Comparison of ENCODE assay signal across 20 mouse cellular contexts in the genomic region with DNA sequence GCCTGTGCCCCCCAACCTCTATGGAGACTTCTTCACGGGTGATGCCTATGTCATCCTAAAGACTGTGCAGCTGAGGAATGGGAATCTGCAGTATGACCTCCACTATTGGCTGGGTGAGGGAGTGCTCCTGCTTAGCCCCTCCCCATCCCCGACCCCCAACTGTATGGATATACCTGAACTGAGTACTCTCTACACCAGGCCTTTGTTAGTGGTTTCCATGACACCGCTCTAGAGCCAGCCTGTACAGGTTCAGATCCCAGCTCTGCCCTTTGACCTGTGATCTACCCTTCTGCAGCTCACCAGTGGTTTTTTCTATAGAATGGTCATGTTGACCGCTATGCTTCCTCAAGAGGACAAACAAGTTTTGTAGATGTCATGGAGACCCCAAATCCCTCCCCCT. TPM values are rescaled to one million over a fixed set of nuclear protein-coding genes. Genes with fewer than 3 reads are reported as not detected.
A peak's percentile ranks its signal among the peaks of the same experiment; 100 is the strongest.
DNase-seq lines count a peak whose midpoint lies in the region; ATAC-seq and TF ChIP-seq lines count a peak whose summit lies in the region.
"Had no signal": no experiment of that assay in that cellular context is flagged by ENCODE, and none has a peak within 500 bp of the region (broad histone marks: within the 10 kb centered on the region; RNA-seq: fewer than 3 reads in every experiment).

No protein-coding gene starts in this region.

- peaks cover 8% of the 10 kb centered on the region for H3K4me1 ChIP-seq in intestine, embryonic 15.5 days (replicated peaks)
- peaks cover 6% of the 10 kb centered on the region; the same call in 1 of the 2 replicates for H3K4me1 ChIP-seq in intestine, postnatal 0 days (replicated peaks; ENCODE audit: control insufficient read depth, insufficient read depth, low read length)
- peaks cover 26% of the 10 kb centered on the region for H3K4me1 ChIP-seq in liver, embryonic 12.5 days

- no peaks in the 10 kb centered on the region for H3K9me3 ChIP-seq in intestine, embryonic 15.5 days
- no peaks in the 10 kb centered on the region for H3K9me3 ChIP-seq in intestine, postnatal 0 days (ENCODE audit: control insufficient read depth)
- no peaks in the 10 kb centered on the region for H3K9me3 ChIP-seq in liver, embryonic 12.5 days (replicated peaks)
- H3K9me3 ChIP-seq: embryonic facial prominence, embryonic 15.5 days; forebrain, embryonic 15.5 days; hindbrain, embryonic 15.5 days; limb, embryonic 13.5 days; midbrain, embryonic 12.5 days had no signal

- WGBS in intestine, embryonic 15.5 days: 84% methylated on average over 4 of the region's 4 CpGs
- 79% methylated on average over 4 of the region's 4 CpGs for WGBS in intestine, postnatal 0 days
- 79% methylated on average over 4 of the region's 4 CpGs for WGBS in liver, embryonic 12.5 days (ENCODE audit: insufficient replicate concordance)

- no peaks in the 10 kb centered on the region for H3K36me3 ChIP-seq in intestine, embryonic 15.5 days
- H3K36me3 ChIP-seq in intestine, postnatal 0 days (ENCODE audit: control insufficient read depth, insufficient read depth): peaks cover 22% of the 10 kb centered on the region; the same call in 1 of the 2 replicates
- no peaks in the 10 kb centered on the region for H3K36me3 ChIP-seq in liver, embryonic 12.5 days
- H3K36me3 ChIP-seq: forebrain, embryonic 15.5 days; hindbrain, embryonic 15.5 days; midbrain, embryonic 12.5 days had no signal

- DNase-seq in liver (no peak), R1 (ENCODE audit: low read depth, low spot score) (peak; percentile 45), ZHBTc4 (ENCODE audit: low read depth, low spot score) (peak; percentile 16)
- DNase-seq in spleen, postnatal 10 days (ENCODE audit: low spot score in 2 of 2): no peak
- DNase-seq: adrenal gland, postnatal 10 days; cerebellum, adult 8-10 months; cerebellum, postnatal 36 days; embryo, embryonic 11 days; gastrocnemius, postnatal 14 days; heart, adult 18-20 months; layer of hippocampus, postnatal 36 days; lung, adult 18-20 months had no signal

- H3K4me3 ChIP-seq in intestine, embryonic 15.5 days (replicated peaks): no peak overlapping the region
- H3K4me3 ChIP-seq in intestine, postnatal 0 days (ENCODE audit: low read depth, low read length): no peak overlapping the region
- H3K4me3 ChIP-seq in liver, embryonic 12.5 days: no peak overlapping the region
- H3K4me3 ChIP-seq: forebrain, embryonic 15.5 days; hindbrain, embryonic 15.5 days; limb, embryonic 13.5 days; midbrain, embryonic 12.5 days had no signal

- H3K27me3 ChIP-seq in intestine, embryonic 15.5 days (replicated peaks): no peaks in the 10 kb centered on the region
- H3K27me3 ChIP-seq in intestine, postnatal 0 days (replicated peaks; ENCODE audit: control insufficient read depth, insufficient read depth, low read length): no peaks in the 10 kb centered on the region
- peaks cover 60% of the 10 kb centered on the region for H3K27me3 ChIP-seq in liver, embryonic 12.5 days (replicated peaks)
- H3K27me3 ChIP-seq: embryonic facial prominence, embryonic 15.5 days had no signal

- no peak overlapping the region for H3K9ac ChIP-seq in intestine, embryonic 15.5 days
- H3K9ac ChIP-seq in intestine, postnatal 0 days (ENCODE audit: low read depth, low read length): no peak overlapping the region
- no peak overlapping the region for H3K9ac ChIP-seq in liver, embryonic 12.5 days
- H3K9ac ChIP-seq: embryonic facial prominence, embryonic 15.5 days; forebrain, embryonic 15.5 days; hindbrain, embryonic 15.5 days; limb, embryonic 13.5 days; midbrain, embryonic 12.5 days had no signal

- TF ChIP-seq CTCF in intestine, postnatal 0 days (IDR thresholded peaks at IDR 0.05; ENCODE audit: low read depth): no peak

- peak; percentile 16; the same call in 1 of the 2 replicates for ATAC-seq in intestine, embryonic 15.5 days
- ATAC-seq in intestine, postnatal 0 days: no peak
- peak; percentile 46 for ATAC-seq in liver, embryonic 12.5 days
- ATAC-seq: forebrain, embryonic 15.5 days had no signal

- H3K4me2 ChIP-seq in intestine, embryonic 15.5 days (replicated peaks): no peak overlapping the region
- no peak overlapping the region for H3K4me2 ChIP-seq in intestine, postnatal 0 days (replicated peaks; ENCODE audit: low read depth)
- peak overlapping the region; percentile 59; the same call in 1 of the 2 replicates for H3K4me2 ChIP-seq in liver, embryonic 12.5 days
- H3K4me2 ChIP-seq: embryonic facial prominence, embryonic 15.5 days; forebrain, embryonic 15.5 days; hindbrain, embryonic 15.5 days; limb, embryonic 13.5 days; midbrain, embryonic 12.5 days had no signal

- no peak overlapping the region for H3K27ac ChIP-seq in intestine, embryonic 15.5 days
- no peak overlapping the region for H3K27ac ChIP-seq in intestine, postnatal 0 days (ENCODE audit: low read depth, low read length)
- H3K27ac ChIP-seq in liver, embryonic 12.5 days: no peak overlapping the region
- H3K27ac ChIP-seq: embryonic facial prominence, embryonic 15.5 days; forebrain, embryonic 15.5 days; hindbrain, embryonic 15.5 days; limb, embryonic 13.5 days; midbrain, embryonic 12.5 days had no signal

RNA-seq across cellular contexts. Expression of a gene that starts 27.8 kb away (rescaled TPM):
- 167 and 170 TPM in 2 replicates for polyA plus RNA-seq in intestine, embryonic 15.5 days (2015; fragmentation: Nextera tagmentation; extraction: Ambion mirVana)
- polyA plus RNA-seq in intestine, postnatal 0 days (2015; fragmentation: Nextera tagmentation; extraction: Ambion mirVana): 129 and 138 TPM in 2 replicates
- 76.8 and 80.4 TPM in 2 replicates for polyA plus RNA-seq in liver, embryonic 12.5 days (2016; fragmentation: Nextera tagmentation; extraction: Ambion mirVana)

RNA-seq across cellular contexts. Expression of a gene that starts 52.8 kb away (rescaled TPM):
- polyA plus RNA-seq in intestine, embryonic 15.5 days (2015; fragmentation: Nextera tagmentation; extraction: Ambion mirVana): 62.7 and 70.0 TPM in 2 replicates
- 39.9 and 45.6 TPM in 2 replicates for polyA plus RNA-seq in intestine, postnatal 0 days (2015; fragmentation: Nextera tagmentation; extraction: Ambion mirVana)
- polyA plus RNA-seq in liver, embryonic 12.5 days (2016; fragmentation: Nextera tagmentation; extraction: Ambion mirVana): 134 TPM in 2 replicates

Comparison
In these comparisons a context has a peak if more than half of its experiments do, and no peak if none do; other contexts are left out.
1. DNase-seq: peak in R1 (single experiment) and ZHBTc4 (single experiment); none in liver (single experiment) and spleen, postnatal 10 days (0 of 2).